33 mouse cellular contexts compared by ENCODE assay signal in the genomic region with DNA sequence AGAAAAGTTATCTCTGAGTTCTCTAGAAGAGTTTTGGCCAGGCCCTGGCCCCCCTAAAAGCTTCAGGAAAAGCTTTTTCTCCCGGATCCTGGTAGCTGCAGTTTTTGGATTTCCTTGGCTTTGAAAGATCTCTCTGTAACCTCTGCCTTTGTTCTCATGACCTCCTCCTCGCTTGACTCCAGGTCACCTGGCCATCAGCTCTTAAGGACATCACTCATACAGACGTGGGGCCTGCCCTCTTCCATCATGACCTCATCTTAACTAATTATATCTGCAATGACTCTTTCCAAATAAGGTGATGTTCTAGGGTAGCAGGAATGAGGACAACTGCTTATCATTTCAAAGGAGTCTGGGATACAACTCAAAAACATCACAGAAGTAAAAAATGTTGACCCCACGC.
DNase-seq lines count a peak whose midpoint lies in the region; ATAC-seq and TF ChIP-seq lines count a peak whose summit lies in the region.
"Had no signal": no experiment of that assay in that cellular context is flagged by ENCODE, and none has a peak within 500 bp of the region (broad histone marks: within the 10 kb centered on the region; RNA-seq: fewer than 3 reads in every experiment).

No protein-coding gene starts in this region.

- peaks cover 6% of the 10 kb centered on the region; the same call in 1 of the 2 replicates for H3K4me1 ChIP-seq in kidney, embryonic 14.5 days (ENCODE audit: control insufficient read depth, insufficient read depth, low read length)
- no peaks in the 10 kb centered on the region for H3K4me1 ChIP-seq in lung, adult 2 months (ENCODE audit: control insufficient read depth, insufficient read depth, low read length)
- H3K4me1 ChIP-seq: megakaryocyte, embryonic 14.5 days had no signal

- TF ChIP-seq CTCF in lung, adult 2 months (IDR thresholded peaks at IDR 0.05; ENCODE audit: insufficient read depth, low read length): no peak

- H3K27me3 ChIP-seq in kidney, embryonic 14.5 days (ENCODE audit: control insufficient read depth, insufficient read depth, low read length): no peaks in the 10 kb centered on the region
- H3K27me3 ChIP-seq: CH12.LX; heart, embryonic 13.5 days; hindbrain, embryonic 13.5 days; megakaryocyte, embryonic 14.5 days; midbrain, embryonic 12.5 days; neural tube, embryonic 12.5 days had no signal

- TF ChIP-seq POLR2A in lung, adult 2 months (IDR thresholded peaks at IDR 0.05; ENCODE audit: borderline replicate concordance, extremely low read depth, low read depth, low read length): no peak

- no peak for ATAC-seq in kidney, embryonic 14.5 days (ENCODE audit: low FRiP score, low TSS enrichment)
- ATAC-seq: activated CD4-positive, CD25-positive, alpha-beta regulatory T cell, adult 4 months; forebrain, embryonic 16.5 days; intestine, embryonic 16.5 days had no signal

- H3K36me3 ChIP-seq in kidney, embryonic 14.5 days (ENCODE audit: control insufficient read depth, insufficient read depth, low read length): no peaks in the 10 kb centered on the region
- H3K36me3 ChIP-seq: heart, embryonic 13.5 days; hindbrain, embryonic 13.5 days; limb, embryonic 13.5 days; midbrain, embryonic 12.5 days; neural tube, embryonic 12.5 days had no signal

- H3K4me3 ChIP-seq in kidney, embryonic 14.5 days (ENCODE audit: low read length): no peak overlapping the region
- H3K4me3 ChIP-seq in lung, adult 2 months (replicated peaks; ENCODE audit: extremely low read depth, low read depth, low read length): no peak overlapping the region
- H3K4me3 ChIP-seq: erythroblast, embryonic 14.5 days; gastrocnemius, adult 2 months; heart, embryonic 13.5 days; hindbrain, embryonic 13.5 days; limb, embryonic 13.5 days; megakaryocyte, embryonic 14.5 days; midbrain, embryonic 12.5 days; myocyte; neural tube, embryonic 12.5 days had no signal

- no peaks in the 10 kb centered on the region for H3K9me3 ChIP-seq in kidney, embryonic 14.5 days (ENCODE audit: control insufficient read depth, low read length)
- H3K9me3 ChIP-seq: heart, embryonic 13.5 days; hindbrain, embryonic 13.5 days; limb, embryonic 13.5 days; midbrain, embryonic 12.5 days; neural tube, embryonic 12.5 days had no signal

- no peak overlapping the region for H3K9ac ChIP-seq in kidney, embryonic 14.5 days (ENCODE audit: low read depth, low read length)
- H3K9ac ChIP-seq: heart, embryonic 13.5 days; hindbrain, embryonic 13.5 days; limb, embryonic 13.5 days; midbrain, embryonic 12.5 days; neural tube, embryonic 12.5 days had no signal

- peak; percentile 28 for DNase-seq in embryo, embryonic 10.5 days (ENCODE audit: low spot score)
- DNase-seq in embryo, embryonic 9.5 days (ENCODE audit: extremely low spot score): no peak
- peak; percentile 9 for DNase-seq in kidney, adult 18-20 months
- DNase-seq in kidney, postnatal 10 days: peak; percentile 23
- DNase-seq in layer of hippocampus, adult 9-10 months (ENCODE audit: low spot score): no peak
- DNase-seq in lung, adult 2 months: no peak
- DNase-seq: B cell, adult 2 months; cerebellum, adult 8-10 months; cerebellum, postnatal 25 days; gastrocnemius, adult 2 months; gastrocnemius, postnatal 36 days; heart, adult 18-20 months; heart, postnatal 4 days; lung, postnatal 4 days; right cerebral cortex, adult 18-20 months; spleen, adult 18-20 months; thymus, adult 18-20 months; thymus, postnatal 25 days had no signal

- H3K4me2 ChIP-seq in kidney, embryonic 14.5 days (replicated peaks; ENCODE audit: low read depth, low read length): no peak overlapping the region
- H3K4me2 ChIP-seq: heart, embryonic 13.5 days; hindbrain, embryonic 13.5 days; limb, embryonic 13.5 days; liver, embryonic 11.5 days; midbrain, embryonic 12.5 days; neural tube, embryonic 12.5 days had no signal

- no peak overlapping the region for H3K27ac ChIP-seq in kidney, embryonic 14.5 days (ENCODE audit: low read depth, low read length)
- H3K27ac ChIP-seq: gastrocnemius, adult 2 months; heart, embryonic 13.5 days; hindbrain, embryonic 13.5 days; limb, embryonic 13.5 days; midbrain, embryonic 12.5 days; neural tube, embryonic 12.5 days; stomach, postnatal 0 days had no signal

- 38% methylated on average over 4 of the region's 4 CpGs for WGBS in kidney, embryonic 14.5 days
- WGBS in lung, adult 2 months: 62% methylated on average over 4 of the region's 4 CpGs

Comparison
In these comparisons a context has a peak if more than half of its experiments do, and no peak if none do; other contexts are left out.
1. DNase-seq: peak in embryo, embryonic 10.5 days (single experiment), kidney, adult 18-20 months (single experiment) and kidney, postnatal 10 days (single experiment); none in embryo, embryonic 9.5 days (single experiment), layer of hippocampus, adult 9-10 months (single experiment) and lung, adult 2 months (single experiment).